Mouse (Mus musculus) c-Kit-positive CD71-positive TER-119-negative erythroid progenitor cells, embryonic 14.5 days (primary cell): ENCODE measurements around the gene Sycn.
"Not testable (repeated sequence)": the region's sequence is repeated elsewhere in the genome, so short reads cannot be mapped to it uniquely, and the experiment has no call there.

Source experiments
- DNase-seq: peaks from one replicate; pipeline ENCODE4 v3.0.0-alpha.2; 2013; ENCODE audit warnings: low read depth

Sycn gene

GRCm38 (mm10) chr7:28540526-28540925, at the start of gene Sycn:
Sycn (plus strand) TSS chr7:28540885.
- no peak for DNase-seq

GRCm38 (mm10) chr7:28490903-28491302, 49.8 kb upstream of the Sycn start:
- DNase-seq = no peak

GRCm38 (mm10) chr7:28492310-28492709, 48.4 kb upstream of the Sycn start:
- DNase-seq = no peak

- DNase-seq = no peak
Measured at GRCm38 (mm10) chr7:28495426-28495825, 45.3 kb upstream of the Sycn start.

GRCm38 (mm10) chr7:28505585-28505984, 35.1 kb upstream of the Sycn start:
- DNase-seq = peak; percentile 6

GRCm38 (mm10) chr7:28509121-28509520, 31.6 kb upstream of the Sycn start:
- DNase-seq = not testable (repeated sequence)

GRCm38 (mm10) chr7:28510405-28510974, 30.2 kb upstream of the Sycn start, which contains the start of gene Ifnl2:
Ifnl2 (minus strand) TSS chr7:28510455.
- DNase-seq = not testable (repeated sequence)

- DNase-seq = no peak
Measured at GRCm38 (mm10) chr7:28511441-28511840, 29.2 kb upstream of the Sycn start.

GRCm38 (mm10) chr7:28522536-28522935, 18.1 kb upstream of the Sycn start, which contains the start of gene Ifnl3:
Ifnl3 (plus strand) TSS chr7:28522836.
- not testable (repeated sequence) for DNase-seq

- peak; percentile 61 for DNase-seq
Measured at GRCm38 (mm10) chr7:28527922-28528719, 12.6 kb upstream of the Sycn start.

- no peak for DNase-seq
Measured at GRCm38 (mm10) chr7:28532005-28532404, 8.7 kb upstream of the Sycn start.

- DNase-seq = not testable (repeated sequence)
Measured at GRCm38 (mm10) chr7:28538886-28539285, 1.8 kb upstream of the Sycn start.

- no peak for DNase-seq
Measured at GRCm38 (mm10) chr7:28544051-28544601, 3.4 kb downstream of the Sycn start.

- no peak for DNase-seq
Measured at GRCm38 (mm10) chr7:28545048-28545890, 4.6 kb downstream of the Sycn start.

- no peak for DNase-seq
Measured at GRCm38 (mm10) chr7:28545891-28546210, 5.2 kb downstream of the Sycn start.

- DNase-seq = no peak
Measured at GRCm38 (mm10) chr7:28546649-28547048, 6.0 kb downstream of the Sycn start.

GRCm38 (mm10) chr7:28547154-28547553, 6.5 kb downstream of the Sycn start, which contains the start of gene Nccrp1:
Nccrp1 (minus strand) TSS chr7:28547254.
- no peak for DNase-seq

GRCm38 (mm10) chr7:28547628-28548027, 6.9 kb downstream of the Sycn start:
- DNase-seq = no peak

- DNase-seq = no peak
Measured at GRCm38 (mm10) chr7:28553076-28553475, 12.4 kb downstream of the Sycn start.

GRCm38 (mm10) chr7:28555939-28556535, 15.4 kb downstream of the Sycn start:
- no peak for DNase-seq

- DNase-seq = no peak
Measured at GRCm38 (mm10) chr7:28557069-28557468, 16.4 kb downstream of the Sycn start.

- DNase-seq = no peak
Measured at GRCm38 (mm10) chr7:28557708-28558107, 17.0 kb downstream of the Sycn start.
